Mouse (Mus musculus) layer of hippocampus, postnatal 10 days (tissue): ENCODE results near the gene Med21. TPM values are rescaled to one million over a fixed set of nuclear protein-coding genes. Genes with fewer than 3 reads are reported as not detected.

ENCODE experiments used
- DNase-seq, 2 experiments: peaks; one replicate each; pipeline ENCODE4 v3.0.0; 2021; ENCODE audit warnings: low spot score in 2 of 2
- total RNA-seq, 2 experiments: library from RNA; stranded (reverse); gene quantifications; 2 replicates each; pipeline ENCODE4 v1.2.3; 2021

The Med21 gene
- total RNA-seq, 2 experiments from 2014 or later: 41.1 to 46.1 TPM

DNA sequence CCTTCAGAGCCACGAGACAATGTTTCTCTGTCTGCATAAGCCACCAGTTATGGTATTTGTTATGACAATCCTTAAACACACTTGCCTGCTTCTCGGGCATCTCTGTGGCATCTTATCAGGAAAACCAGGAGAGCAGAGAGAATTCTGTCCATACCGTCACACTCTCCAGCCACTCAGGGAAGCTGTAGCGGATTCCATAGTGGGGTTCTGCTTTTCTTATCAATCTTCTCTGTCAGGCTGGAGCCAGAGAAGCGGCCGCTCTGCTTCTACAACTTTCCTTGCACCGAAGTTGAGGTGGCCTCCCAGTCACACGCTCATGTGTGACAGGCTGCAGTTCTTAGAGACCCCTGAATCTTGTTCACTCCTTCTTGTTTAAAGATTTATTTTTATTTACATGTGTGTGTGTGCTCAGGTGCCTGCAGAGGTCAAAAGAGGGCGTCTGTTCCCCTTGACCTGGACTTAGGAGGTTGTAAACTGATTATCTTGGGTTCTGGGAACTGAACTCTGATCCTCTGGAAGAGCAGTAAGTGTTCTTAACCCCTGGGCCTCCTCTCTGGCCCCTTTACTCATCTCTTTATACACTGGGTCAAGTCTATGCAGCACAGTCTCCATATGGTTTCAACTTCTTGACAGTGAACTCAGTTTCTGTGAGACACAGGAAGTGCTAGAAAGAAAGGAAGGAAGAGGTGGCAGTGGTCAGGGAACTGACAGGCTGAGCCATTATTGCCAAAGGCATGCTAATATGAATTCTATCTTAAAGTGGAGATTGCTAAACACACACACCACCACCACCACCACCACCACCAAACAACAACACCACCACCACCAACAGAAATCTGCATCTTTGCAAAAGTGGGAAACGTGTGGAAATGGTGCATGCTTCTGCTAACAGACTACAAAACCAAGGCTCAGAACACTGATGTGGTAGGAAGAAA lies 36.1 kb downstream of the Med21 start:
- no peak for DNase-seq

- no peak for DNase-seq
Measured at GRCm38 (mm10) chr6:146683881-146684280, 41.5 kb downstream of the Med21 start.

DNA sequence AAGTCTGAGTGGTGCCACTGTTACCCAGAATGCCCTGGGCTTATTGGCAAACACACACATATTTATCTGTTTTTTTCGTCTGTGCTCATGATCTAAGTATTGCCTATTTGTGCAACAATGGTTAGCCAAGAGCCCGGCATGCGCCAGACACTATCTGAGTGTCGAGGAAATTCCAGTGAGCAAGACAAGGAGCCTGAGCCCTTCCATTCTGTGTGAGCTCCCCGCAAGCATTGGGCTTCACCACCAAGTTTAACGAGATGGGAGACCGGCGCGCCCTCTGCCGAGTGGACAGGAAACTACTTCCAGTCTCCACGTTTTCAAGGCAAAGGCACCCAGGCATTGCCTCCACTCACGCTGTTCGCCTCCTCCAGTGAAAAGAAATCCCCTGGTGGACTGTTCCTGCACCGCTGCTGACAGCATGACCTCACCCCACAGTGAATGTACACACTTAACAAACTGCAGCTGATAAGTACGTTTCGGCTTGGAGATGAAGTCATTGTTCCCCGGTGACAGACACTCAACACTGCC lies 43.5 kb downstream of the Med21 start:
- peak; percentile 14 to 28 for DNase-seq

DNA sequence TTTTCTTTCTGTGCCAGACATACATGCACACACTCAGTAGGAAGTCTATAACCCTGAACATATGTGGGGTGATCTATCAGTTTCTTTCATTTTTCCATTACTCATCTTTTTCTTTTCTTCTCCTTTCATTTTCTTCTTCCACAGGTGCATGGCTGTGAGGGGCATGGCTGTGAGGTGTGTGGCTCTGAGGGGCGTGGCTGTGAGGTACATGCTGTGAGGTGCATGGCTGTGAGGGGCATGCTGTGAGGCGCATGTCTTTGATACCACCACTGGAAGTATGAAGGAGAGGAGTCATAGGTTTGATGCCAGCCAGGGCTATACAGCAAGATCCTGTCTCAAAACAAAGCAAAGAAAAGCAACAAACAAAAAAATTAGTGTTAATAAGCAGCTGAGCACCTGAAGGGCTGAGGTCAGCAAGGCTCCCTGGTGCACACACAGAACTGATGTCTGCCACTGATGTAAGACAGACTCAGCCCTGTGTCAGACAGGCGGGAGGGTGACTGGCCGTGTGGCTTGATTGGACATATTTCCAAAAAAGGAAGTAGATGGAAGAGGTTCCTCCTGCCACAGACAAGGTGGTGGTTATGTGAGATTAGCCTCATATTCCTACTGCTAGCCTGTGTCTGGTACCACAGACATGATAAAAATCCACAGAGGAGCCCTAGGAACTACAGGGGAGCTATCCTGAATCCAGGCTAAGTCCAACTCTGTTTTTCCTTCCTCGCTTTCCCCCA lies 44.3 kb downstream of the Med21 start:
- DNase-seq: no peak

- DNase-seq: no peak
Measured at GRCm38 (mm10) chr6:146688010-146688409, 45.7 kb downstream of the Med21 start.

DNA sequence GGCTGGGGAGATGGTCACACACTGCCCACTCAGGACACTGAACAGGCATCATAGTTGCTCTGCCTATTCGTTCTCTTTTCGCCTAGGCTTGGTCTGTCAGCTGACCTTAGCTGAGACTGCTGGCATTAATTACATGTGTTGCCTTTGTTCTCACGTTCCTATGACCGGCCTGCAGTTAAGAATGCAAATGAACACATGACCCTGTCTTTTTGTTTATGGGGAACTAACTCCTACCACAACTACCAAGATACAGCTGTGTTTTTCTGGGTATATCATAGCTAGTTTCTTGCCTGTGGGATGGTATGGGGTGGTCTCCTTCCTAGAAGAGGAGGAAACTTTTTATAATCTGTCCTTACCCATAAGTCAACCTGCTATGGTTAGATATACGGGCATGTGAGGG lies 46.5 kb downstream of the Med21 start:
- no peak for DNase-seq

- DNase-seq: no peak
Measured at GRCm38 (mm10) chr6:146697767-146698166, 55.4 kb downstream of the Med21 start.

- no peak for DNase-seq
Measured at GRCm38 (mm10) chr6:146698376-146698775, 56.0 kb downstream of the Med21 start.

Other genes starting within 250 kb of the Med21 start
- 10 to 100 TPM; 27.2 to 28.7 TPM for gene Itpr2, start 140.3 kb upstream of the Med21 start, total RNA-seq
- 10 to 100 TPM; 54.6 to 58.8 TPM for gene Fgfr1op2, start 65.3 kb upstream of the Med21 start, total RNA-seq
- 10 to 100 TPM; 37.6 to 41.0 TPM for gene Ints13, start 64.7 kb upstream of the Med21 start, total RNA-seq
- 10 to 100 TPM; 38.8 to 42.2 TPM for gene Tm7sf3, start 277 bp downstream of the Med21 start, total RNA-seq
- 10 to 100 TPM; 19.2 to 22.9 TPM for gene Stk38l, start 82.4 kb downstream of the Med21 start, total RNA-seq
- 10 to 100 TPM in 1 of 2 experiments, 1 to 10 TPM in 1; 9.8 to 14.1 TPM for gene Arntl2, start 153.5 kb downstream of the Med21 start, total RNA-seq
- not detected for gene Smco2, start 207.6 kb downstream of the Med21 start, total RNA-seq
- 10 to 100 TPM; 56.5 to 64.7 TPM for gene Ppfibp1, start 245.9 kb downstream of the Med21 start, total RNA-seq